8 mouse cellular contexts compared by ENCODE assay signal in genomic region chr1:180268249-180269031, GRCm38 (mm10). TPM values are rescaled to one million over a fixed set of nuclear protein-coding genes. Genes with fewer than 3 reads are reported as not detected.
DNase-seq lines count a peak whose midpoint lies in the region; ATAC-seq lines count a peak whose summit lies in the region.

No protein-coding gene starts in this region.

- ATAC-seq in hindbrain, embryonic 15.5 days (ENCODE audit: low FRiP score, low read depth): peak; percentile 90

- H3K27ac ChIP-seq in hindbrain, embryonic 15.5 days (replicated peaks): no peak overlapping the region

- H3K4me3 ChIP-seq in hindbrain, embryonic 15.5 days: no peak overlapping the region

- DNase-seq in R1 (ENCODE audit: low read depth, low spot score): peak; percentile 84
- DNase-seq in cerebellum, postnatal 10 days: peak; percentile 96 to 99
- peak; percentile 73 to 88 for DNase-seq in frontal cortex, postnatal 14 days (ENCODE audit: low spot score in 2 of 2)
- DNase-seq in left cerebral cortex, adult 11 months (ENCODE audit: low spot score): peak; percentile 88
- DNase-seq in lung, postnatal 4 days: peak; percentile 86 to 93
- DNase-seq in right cerebral cortex, adult 18-20 months: peak; percentile 88
- DNase-seq in urinary bladder, adult 2 months (ENCODE audit: low spot score): peak; percentile 71

- H3K27me3 ChIP-seq in hindbrain, embryonic 15.5 days: peaks cover 3% of the 10 kb centered on the region; the same call in 1 of the 2 replicates

- H3K4me1 ChIP-seq in hindbrain, embryonic 15.5 days (replicated peaks): peaks cover 4% of the 10 kb centered on the region; the same call in 1 of the 2 replicates

- no peaks in the 10 kb centered on the region for H3K36me3 ChIP-seq in hindbrain, embryonic 15.5 days

- no peak overlapping the region for H3K9ac ChIP-seq in hindbrain, embryonic 15.5 days

- H3K9me3 ChIP-seq in hindbrain, embryonic 15.5 days: no peaks in the 10 kb centered on the region

- WGBS in hindbrain, embryonic 15.5 days: 18% methylated on average over 12 of the region's 12 CpGs

- H3K4me2 ChIP-seq in hindbrain, embryonic 15.5 days: no peak overlapping the region

RNA-seq across cellular contexts. Expression of gene Psen2, which starts 5.2 kb away (rescaled TPM):
- polyA plus RNA-seq in hindbrain, embryonic 15.5 days (2015; fragmentation: Nextera tagmentation; extraction: Ambion mirVana): 18.5 and 19.9 TPM in 2 replicates
- polyA plus RNA-seq in urinary bladder, adult 2 months (2012; rRNA removed): 27.7 and 31.7 TPM in 2 replicates
